Mouse (Mus musculus): ENCODE data around the gene Kmt2e. TPM values are rescaled to one million over a fixed set of nuclear protein-coding genes. Genes with fewer than 3 reads are reported as not detected.
A peak's percentile ranks its signal among the peaks of the same experiment; 100 is the strongest.

Gene Kmt2e
- total and polyA plus RNA-seq, 3 experiments: 14.4 to 48.5 (median 38.1) TPM

GRCm38 (mm10) chr5:23517839-23518238 lies 83.6 kb downstream of the Kmt2e start:
- no peak overlapping the region for H3K4me3 ChIP-seq
- intact Hi-C loops (cut with DNase I): loop anchor here (5.0 kb wide), 1 partner anchor 99 kb away; no protein-coding TSS in a partner anchor
- no peak overlapping the region for H3K9ac ChIP-seq (ENCODE audit: low read depth, low read length)
- H3K27ac ChIP-seq: peak overlapping the region; percentile 44
- peaks cover 13% of the 10 kb centered on the region for H3K36me3 ChIP-seq (ENCODE audit: control insufficient read depth, insufficient read depth, low read length)
- no peaks in the 10 kb centered on the region for H3K79me2 ChIP-seq (replicated peaks; ENCODE audit: control insufficient read depth, insufficient read depth, low read length)
- DNase-seq: no peak
- WGBS: 77% methylated on average over 4 of the region's 4 CpGs
- TF ChIP-seq POLR2A (IDR thresholded peaks at IDR 0.05; ENCODE audit: insufficient read depth, low read depth, low read length) (no peak), EP300 (IDR thresholded peaks at IDR 0.05; ENCODE audit: insufficient read depth, low read depth, low read length) (no peak), CTCF (IDR thresholded peaks at IDR 0.05) (no peak)
- no peaks in the 10 kb centered on the region for H3K27me3 ChIP-seq (ENCODE audit: control insufficient read depth, insufficient read depth, low read length)
- peaks cover 6% of the 10 kb centered on the region for H3K4me1 ChIP-seq (ENCODE audit: control insufficient read depth, insufficient read depth, low read length)

DNA sequence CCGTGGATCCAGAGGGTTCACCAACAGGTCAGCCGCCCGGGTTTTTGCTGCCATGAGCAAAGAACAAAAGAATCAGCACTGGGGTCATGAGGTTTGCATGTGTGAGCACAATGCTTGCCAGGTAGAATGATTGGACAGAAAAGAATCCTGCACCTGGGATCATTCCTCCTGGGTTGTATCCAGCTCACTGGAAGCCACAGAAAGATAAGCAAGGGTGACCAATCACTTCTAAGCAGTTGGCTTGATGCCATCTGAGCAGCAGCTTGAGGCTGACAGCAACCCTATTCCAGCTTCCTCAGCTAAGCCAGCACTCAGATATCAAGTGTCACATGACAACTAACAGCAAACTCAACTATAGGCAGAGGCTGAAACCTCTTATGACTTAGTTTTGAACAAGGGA lies 84.4 kb downstream of the Kmt2e start:
- Histone ChIP-seq H3K27me3 (ENCODE audit: control insufficient read depth, insufficient read depth, low read length) (no peaks in the 10 kb centered on the region), H3K4me1 (ENCODE audit: control insufficient read depth, insufficient read depth, low read length) (peaks cover 6% of the 10 kb centered on the region), H3K9ac (ENCODE audit: low read depth, low read length) (no peak overlapping the region), H3K36me3 (ENCODE audit: control insufficient read depth, insufficient read depth, low read length) (peaks cover 13% of the 10 kb centered on the region), H3K79me2 (replicated peaks; ENCODE audit: control insufficient read depth, insufficient read depth, low read length) (no peaks in the 10 kb centered on the region), H3K4me3 (no peak overlapping the region), H3K27ac (peak overlapping the region; percentile 70)
- TF ChIP-seq POLR2A (IDR thresholded peaks at IDR 0.05; ENCODE audit: insufficient read depth, low read depth, low read length) (no peak), CTCF (IDR thresholded peaks at IDR 0.05) (no peak), EP300 (IDR thresholded peaks at IDR 0.05; ENCODE audit: insufficient read depth, low read depth, low read length) (no peak)
- intact Hi-C loops (cut with DNase I): loop anchor here (5.0 kb wide), 1 partner anchor 99 kb away; no protein-coding TSS in a partner anchor
- DNase-seq: peak in 1 of 2 experiments; percentile 56
- 25% methylated on average over 3 of the region's 3 CpGs for WGBS

DNA sequence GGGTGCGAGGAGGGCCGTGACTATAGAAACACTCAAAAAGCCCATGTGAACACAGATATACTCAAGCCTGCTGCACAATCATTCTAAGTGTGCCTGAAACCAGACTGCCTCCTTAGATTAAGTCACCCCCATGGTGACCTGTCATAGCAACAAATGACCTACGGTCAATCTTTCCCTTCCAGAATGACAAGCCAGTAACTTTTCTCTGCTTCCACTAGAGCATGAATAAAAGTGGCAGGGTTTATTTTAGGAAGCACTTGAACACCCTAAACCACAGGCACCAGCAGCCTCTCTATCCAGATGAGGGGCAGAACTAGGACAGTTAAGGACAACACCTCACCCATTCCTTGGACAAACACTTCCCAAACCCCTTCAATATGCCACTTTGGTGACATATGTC lies 85.4 kb downstream of the Kmt2e start:
- no peak overlapping the region for H3K4me3 ChIP-seq
- 65% methylated on average over 3 of the region's 3 CpGs for WGBS
- no peak for DNase-seq
- peak overlapping the region; percentile 70 for H3K27ac ChIP-seq
- no peak for TF ChIP-seq CTCF (IDR thresholded peaks at IDR 0.05)
- no peak for TF ChIP-seq EP300 (IDR thresholded peaks at IDR 0.05; ENCODE audit: insufficient read depth, low read depth, low read length)
- TF ChIP-seq POLR2A (IDR thresholded peaks at IDR 0.05; ENCODE audit: insufficient read depth, low read depth, low read length): no peak
- no peaks in the 10 kb centered on the region for H3K27me3 ChIP-seq (ENCODE audit: control insufficient read depth, insufficient read depth, low read length)
- peaks cover 8% of the 10 kb centered on the region for H3K4me1 ChIP-seq (ENCODE audit: control insufficient read depth, insufficient read depth, low read length)
- H3K9ac ChIP-seq (ENCODE audit: low read depth, low read length): no peak overlapping the region
- no peaks in the 10 kb centered on the region for H3K79me2 ChIP-seq (replicated peaks; ENCODE audit: control insufficient read depth, insufficient read depth, low read length)
- H3K36me3 ChIP-seq (ENCODE audit: control insufficient read depth, insufficient read depth, low read length): peaks cover 14% of the 10 kb centered on the region
- intact Hi-C loops (cut with DNase I): loop anchor here (5.0 kb wide), 1 partner anchor 98 kb away; no protein-coding TSS in a partner anchor

DNA sequence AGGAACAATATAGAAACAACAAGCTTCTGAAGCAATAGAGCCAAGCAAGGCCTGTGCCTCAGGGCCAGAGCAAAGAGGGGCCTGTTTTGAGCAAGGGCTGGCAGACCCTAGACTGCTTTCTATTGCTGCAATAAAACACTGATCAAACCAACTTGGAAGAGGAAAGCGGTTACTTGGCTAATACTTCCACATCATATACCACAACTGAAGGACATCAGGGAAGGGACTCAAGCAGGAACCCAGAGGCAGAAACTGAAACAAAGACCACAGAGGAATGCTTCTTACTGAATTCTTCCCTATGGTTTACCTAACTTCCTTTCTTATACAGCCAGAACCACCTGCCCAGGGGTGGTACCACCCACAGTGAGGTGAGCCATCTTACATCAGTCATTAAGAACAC lies 87.4 kb downstream of the Kmt2e start:
- Histone ChIP-seq H3K4me3 (no peak overlapping the region), H3K36me3 (ENCODE audit: control insufficient read depth, insufficient read depth, low read length) (peaks cover 14% of the 10 kb centered on the region), H3K4me1 (ENCODE audit: control insufficient read depth, insufficient read depth, low read length) (peaks cover 8% of the 10 kb centered on the region), H3K27me3 (ENCODE audit: control insufficient read depth, insufficient read depth, low read length) (no peaks in the 10 kb centered on the region), H3K27ac (no peak overlapping the region), H3K9ac (ENCODE audit: low read depth, low read length) (no peak overlapping the region), H3K79me2 (replicated peaks; ENCODE audit: control insufficient read depth, insufficient read depth, low read length) (no peaks in the 10 kb centered on the region)
- intact Hi-C loops (cut with DNase I): no loop called here
- DNase-seq: no peak
- TF ChIP-seq EP300 (IDR thresholded peaks at IDR 0.05; ENCODE audit: insufficient read depth, low read depth, low read length): no peak
- TF ChIP-seq CTCF (IDR thresholded peaks at IDR 0.05): no peak
- no peak for TF ChIP-seq POLR2A (IDR thresholded peaks at IDR 0.05; ENCODE audit: insufficient read depth, low read depth, low read length)
- 75% methylated on average over 1 of the region's 1 CpGs for WGBS

GRCm38 (mm10) chr5:23523936-23524335 lies 89.7 kb downstream of the Kmt2e start:
- Histone ChIP-seq H3K36me3 (ENCODE audit: control insufficient read depth, insufficient read depth, low read length) (peaks cover 10% of the 10 kb centered on the region), H3K27me3 (ENCODE audit: control insufficient read depth, insufficient read depth, low read length) (no peaks in the 10 kb centered on the region), H3K27ac (no peak overlapping the region), H3K9ac (ENCODE audit: low read depth, low read length) (no peak overlapping the region), H3K4me1 (ENCODE audit: control insufficient read depth, insufficient read depth, low read length) (peaks cover 4% of the 10 kb centered on the region), H3K79me2 (replicated peaks; ENCODE audit: control insufficient read depth, insufficient read depth, low read length) (no peaks in the 10 kb centered on the region), H3K4me3 (no peak overlapping the region)
- WGBS: 58% methylated on average over 3 of the region's 3 CpGs
- DNase-seq: no peak
- TF ChIP-seq CTCF (IDR thresholded peaks at IDR 0.05): no peak
- intact Hi-C loops (cut with DNase I): no loop called here

DNA sequence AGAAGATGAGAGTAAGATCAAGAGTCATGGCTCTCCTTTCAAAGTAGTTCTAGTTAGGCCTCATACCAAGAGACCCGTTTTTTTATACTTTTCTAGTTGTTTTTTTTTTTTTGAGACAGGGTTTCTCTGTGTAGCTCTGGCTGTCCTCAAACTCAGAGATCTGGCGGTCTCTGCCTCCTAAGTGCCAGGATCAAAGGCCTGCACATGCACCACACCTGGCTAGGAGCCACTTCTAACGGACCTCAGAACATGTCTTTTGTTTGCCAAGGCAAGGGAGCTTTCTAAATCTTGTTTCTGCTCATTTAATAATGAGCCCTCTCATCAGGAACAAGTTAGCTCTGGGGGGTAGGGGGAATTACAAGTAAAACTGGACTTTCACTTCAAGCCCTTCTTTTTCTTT lies 90.4 kb downstream of the Kmt2e start:
- intact Hi-C loops (cut with DNase I): no loop called here
- no peak for DNase-seq
- H3K4me1 ChIP-seq (ENCODE audit: control insufficient read depth, insufficient read depth, low read length): peaks cover 1% of the 10 kb centered on the region
- H3K9ac ChIP-seq (ENCODE audit: low read depth, low read length): no peak overlapping the region
- no peak overlapping the region for H3K4me3 ChIP-seq
- H3K27me3 ChIP-seq (ENCODE audit: control insufficient read depth, insufficient read depth, low read length): no peaks in the 10 kb centered on the region
- no peak overlapping the region for H3K27ac ChIP-seq
- H3K79me2 ChIP-seq (replicated peaks; ENCODE audit: control insufficient read depth, insufficient read depth, low read length): no peaks in the 10 kb centered on the region
- 69% methylated on average over 3 of the region's 3 CpGs for WGBS
- peaks cover 7% of the 10 kb centered on the region; the same call in 1 of the 2 replicates for H3K36me3 ChIP-seq (ENCODE audit: control insufficient read depth, insufficient read depth, low read length)
- TF ChIP-seq CTCF (IDR thresholded peaks at IDR 0.05) (no peak), POLR2A (IDR thresholded peaks at IDR 0.05; ENCODE audit: insufficient read depth, low read depth, low read length) (no peak), EP300 (IDR thresholded peaks at IDR 0.05; ENCODE audit: insufficient read depth, low read depth, low read length) (no peak)

All from heart, adult 2 months (tissue).